Comparison of ENCODE assay signal across 14 mouse cellular contexts in the genomic region with DNA sequence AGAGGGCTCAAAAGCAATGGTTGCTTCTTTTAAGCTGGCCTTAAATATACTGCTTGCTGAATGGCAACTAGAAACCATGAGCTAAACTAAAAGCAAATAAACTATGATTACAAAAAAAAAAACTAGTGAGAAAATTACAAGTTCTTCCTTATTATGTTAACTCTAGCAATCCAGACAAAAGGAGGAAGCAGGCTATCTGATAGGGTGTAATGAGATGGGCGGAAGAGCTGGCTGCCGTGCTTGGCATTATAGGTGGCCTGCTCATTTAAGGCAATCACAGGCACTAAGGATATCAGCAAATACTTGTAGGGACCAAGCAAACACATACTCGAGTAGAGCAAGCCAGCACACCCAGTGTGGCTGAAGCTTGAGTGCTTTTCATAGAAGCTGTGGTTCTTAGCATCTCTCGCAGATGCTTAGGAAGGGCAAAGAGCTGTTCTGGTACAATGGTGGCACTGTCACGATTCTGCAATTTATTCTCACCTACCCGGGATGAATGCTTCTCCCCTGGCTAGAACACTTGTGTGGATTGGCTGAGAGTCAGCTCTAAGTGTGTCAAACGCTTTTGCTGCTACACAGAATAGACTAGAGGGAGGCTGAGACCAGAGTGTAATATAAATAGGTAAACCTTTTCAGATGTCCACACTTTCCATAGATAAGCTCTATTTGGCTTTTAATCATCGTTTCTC.
"Had no signal": no experiment of that assay in that cellular context is flagged by ENCODE, and none has a peak within 500 bp of the region (broad histone marks: within the 10 kb centered on the region; RNA-seq: fewer than 3 reads in every experiment).

No protein-coding gene starts in this region.

- H3K36me3 ChIP-seq: intestine, embryonic 15.5 days; liver, embryonic 13.5 days had no signal

- H3K4me1 ChIP-seq: intestine, embryonic 15.5 days; limb, embryonic 12.5 days; liver, embryonic 13.5 days; megakaryocyte, embryonic 14.5 days; midbrain, embryonic 15.5 days; neural tube, embryonic 13.5 days had no signal

- H3K27ac ChIP-seq: intestine, embryonic 15.5 days; limb, embryonic 12.5 days; liver, embryonic 13.5 days; midbrain, embryonic 15.5 days; neural tube, embryonic 13.5 days; stomach, postnatal 0 days had no signal

- H3K9me3 ChIP-seq: intestine, embryonic 15.5 days; limb, embryonic 12.5 days; liver, embryonic 13.5 days; midbrain, embryonic 15.5 days; neural tube, embryonic 13.5 days had no signal

- DNase-seq: kidney, adult 18-20 months; kidney, postnatal 10 days; liver; liver, embryonic 13.5 days; liver, postnatal 0 days; right cerebral cortex, postnatal 14 days; thymus, postnatal 25 days had no signal

- ATAC-seq: intestine, embryonic 15.5 days; liver, postnatal 0 days; midbrain, embryonic 15.5 days had no signal

- H3K27me3 ChIP-seq: intestine, embryonic 15.5 days; limb, embryonic 12.5 days; liver, embryonic 13.5 days; megakaryocyte, embryonic 14.5 days; midbrain, embryonic 15.5 days; neural tube, embryonic 13.5 days had no signal

- H3K4me3 ChIP-seq: intestine, embryonic 15.5 days; limb, embryonic 12.5 days; liver, embryonic 13.5 days; megakaryocyte, embryonic 14.5 days; midbrain, embryonic 15.5 days; neural tube, embryonic 13.5 days had no signal

- H3K9ac ChIP-seq: intestine, embryonic 15.5 days; limb, embryonic 12.5 days; liver, embryonic 13.5 days; liver, postnatal 0 days; midbrain, embryonic 15.5 days; neural tube, embryonic 13.5 days had no signal

- H3K4me2 ChIP-seq: intestine, embryonic 15.5 days; limb, embryonic 12.5 days; liver, embryonic 13.5 days; midbrain, embryonic 11.5 days; midbrain, embryonic 15.5 days; neural tube, embryonic 13.5 days had no signal
